Mouse (Mus musculus): ENCODE results near the gene Iba57.
"Not testable (repeated sequence)": the region's sequence is repeated elsewhere in the genome, so short reads cannot be mapped to it uniquely, and the experiment has no call there.

The Iba57 gene

DNA sequence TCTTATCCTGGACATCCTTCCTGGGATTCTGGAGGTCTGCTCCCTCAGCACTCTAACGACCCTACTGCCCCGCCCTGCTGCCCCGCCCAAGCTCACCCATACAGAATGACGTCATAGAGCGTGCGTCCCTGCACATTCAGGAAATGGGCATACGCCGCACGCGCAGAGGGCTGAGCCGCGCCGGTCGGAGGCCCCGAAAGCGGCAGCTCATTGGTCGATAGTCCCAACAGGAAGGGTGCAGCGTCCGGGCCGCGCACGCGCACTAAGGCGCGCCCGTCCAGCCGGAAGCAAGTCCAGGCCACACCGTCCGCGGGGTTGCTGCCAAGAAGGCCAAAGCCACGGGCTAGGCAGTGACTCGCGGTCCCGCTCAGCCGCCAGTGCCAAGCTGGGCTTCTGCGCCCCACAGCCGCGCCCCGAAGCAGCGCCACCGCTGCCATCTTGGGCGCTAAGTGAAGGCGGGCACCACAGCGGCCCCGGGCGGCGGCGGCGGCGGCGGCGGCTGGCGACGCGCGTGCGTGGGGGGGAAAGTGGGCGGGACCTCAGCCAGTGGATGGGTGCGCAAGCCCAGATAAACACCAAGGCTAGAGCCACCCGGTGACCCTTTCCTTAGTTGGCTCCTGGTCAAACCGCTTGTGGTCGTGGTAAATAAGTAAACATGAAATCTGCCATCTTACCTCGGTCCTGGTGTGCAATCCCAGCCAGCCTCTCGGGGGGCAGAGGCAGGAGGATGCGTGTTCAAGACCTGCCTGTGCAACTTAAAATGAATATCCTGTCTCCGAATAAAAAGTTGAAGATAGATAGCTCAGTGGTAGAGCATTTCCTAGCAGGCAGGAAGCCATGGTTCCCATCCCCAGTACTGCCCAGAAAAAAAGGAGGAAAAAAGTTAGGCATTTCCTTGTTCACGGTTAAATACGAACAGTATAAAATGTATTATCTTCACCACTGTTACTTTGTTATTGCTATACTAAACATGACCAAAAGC is at the start of gene Iba57:
Gene Iba57 (minus strand): TSS at position 485 of the 982 bp plus-strand sequence.
- DNase-seq (ENCODE audit: low spot score) = peak; percentile 99

DNA sequence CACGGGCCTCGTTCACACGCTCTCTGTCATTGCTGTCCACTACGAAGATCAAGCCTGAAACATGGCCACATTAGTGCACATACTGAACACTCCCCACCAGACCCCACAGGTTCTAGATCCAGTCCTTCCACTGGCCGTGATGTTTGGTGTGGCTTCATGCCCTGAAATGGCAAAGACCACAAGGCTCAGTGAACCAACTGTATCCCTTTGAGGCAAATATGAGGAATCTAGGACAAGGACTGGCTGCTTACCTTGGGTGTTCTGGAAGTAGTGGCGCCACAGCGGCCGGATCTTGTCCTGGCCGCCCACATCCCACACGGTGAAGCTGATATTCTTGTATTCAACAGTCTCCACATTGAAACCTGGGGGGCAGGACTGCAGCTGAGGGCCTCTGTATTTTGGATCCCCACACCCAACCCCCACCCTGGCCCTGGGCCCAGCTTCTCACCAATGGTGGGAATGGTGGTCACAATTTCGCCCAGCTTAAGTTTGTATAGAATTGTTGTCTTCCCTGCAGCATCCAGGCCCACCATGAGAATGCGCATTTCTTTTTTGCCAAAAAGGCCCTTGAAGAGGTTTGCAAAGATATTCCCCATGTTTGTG is 49.5 kb upstream of the Iba57 start:
- DNase-seq (ENCODE audit: low spot score) = no peak

DNA sequence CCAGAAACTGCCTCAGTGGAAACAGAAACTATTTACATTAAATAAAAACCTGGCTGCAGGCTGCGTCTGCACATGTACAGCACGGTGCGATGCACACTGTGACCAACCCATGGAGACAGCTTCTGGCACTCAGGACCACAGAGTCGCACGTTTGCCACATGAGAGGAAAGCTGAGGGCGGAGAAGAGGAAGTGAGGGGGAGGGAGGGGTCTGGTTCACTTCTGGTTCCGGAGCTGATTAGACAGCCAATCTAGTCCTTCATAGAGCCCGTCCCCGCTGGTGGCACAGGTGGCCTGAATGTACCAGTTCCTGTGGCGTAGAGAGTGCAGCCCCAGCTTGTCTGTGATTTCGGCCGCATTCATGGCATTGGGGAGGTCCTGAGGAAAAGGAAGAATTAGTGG is 48.8 kb upstream of the Iba57 start:
- DNase-seq (ENCODE audit: low spot score) = not testable (repeated sequence)

DNA sequence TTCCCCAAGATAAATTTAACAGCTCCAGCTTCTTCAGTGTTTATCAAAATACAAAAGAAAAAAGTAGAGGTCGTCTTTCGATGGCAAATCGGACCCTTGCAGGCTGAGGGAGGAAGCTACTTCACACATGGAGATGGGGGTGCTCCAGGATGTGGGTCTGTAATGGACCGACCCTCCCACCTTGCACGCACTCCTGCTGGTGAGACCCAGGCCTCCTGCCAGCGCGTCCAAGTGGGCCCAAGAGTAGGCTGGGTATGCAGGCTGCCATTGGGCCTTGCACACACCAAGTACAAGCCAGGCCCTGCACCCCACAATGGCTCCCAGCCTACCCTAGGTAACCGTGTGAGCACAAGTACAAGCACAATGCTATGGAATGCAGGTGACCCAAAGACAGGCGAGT is 48.0 kb upstream of the Iba57 start:
- DNase-seq (ENCODE audit: low spot score) = not testable (repeated sequence)

DNA sequence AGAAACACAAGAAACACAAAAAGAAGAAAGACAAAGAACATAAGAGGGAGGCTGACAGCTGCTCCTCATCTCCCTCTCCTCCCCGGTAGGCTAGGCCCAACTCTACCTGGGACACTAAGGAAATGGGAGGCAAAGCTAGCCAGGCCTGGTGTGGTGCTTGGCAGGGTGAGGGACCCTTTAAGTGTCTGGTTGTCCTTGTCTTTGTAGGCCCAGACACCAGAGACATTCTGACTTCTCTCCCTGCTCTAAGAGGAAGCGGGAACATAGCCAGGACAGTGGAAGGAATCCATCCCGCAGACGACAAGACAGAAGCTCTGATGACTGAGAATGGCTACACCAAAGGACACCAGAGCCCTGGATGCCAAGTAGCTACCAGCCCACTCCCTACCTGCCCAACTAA is 46.5 kb upstream of the Iba57 start:
- no peak for DNase-seq (ENCODE audit: low spot score)

DNA sequence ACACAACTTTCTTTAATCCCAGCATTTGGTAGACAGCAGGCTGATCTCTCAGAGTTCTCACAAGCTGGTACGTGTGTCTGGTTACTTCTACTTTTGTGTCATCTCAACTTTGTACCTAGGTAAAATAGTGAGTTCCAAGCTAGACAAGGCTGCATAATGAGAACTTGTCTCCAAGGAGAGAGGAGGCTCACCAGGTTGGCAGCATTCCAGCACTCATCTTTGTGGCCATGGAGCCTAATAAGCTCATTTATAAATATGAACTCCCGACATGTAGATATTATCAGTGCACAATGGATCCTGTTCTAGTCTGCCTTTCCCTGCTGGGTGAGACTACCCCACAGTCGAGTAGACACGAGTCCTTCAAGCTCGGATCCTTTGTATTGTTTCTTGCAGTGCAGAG is 46.0 kb upstream of the Iba57 start:
- no peak for DNase-seq (ENCODE audit: low spot score)

DNA sequence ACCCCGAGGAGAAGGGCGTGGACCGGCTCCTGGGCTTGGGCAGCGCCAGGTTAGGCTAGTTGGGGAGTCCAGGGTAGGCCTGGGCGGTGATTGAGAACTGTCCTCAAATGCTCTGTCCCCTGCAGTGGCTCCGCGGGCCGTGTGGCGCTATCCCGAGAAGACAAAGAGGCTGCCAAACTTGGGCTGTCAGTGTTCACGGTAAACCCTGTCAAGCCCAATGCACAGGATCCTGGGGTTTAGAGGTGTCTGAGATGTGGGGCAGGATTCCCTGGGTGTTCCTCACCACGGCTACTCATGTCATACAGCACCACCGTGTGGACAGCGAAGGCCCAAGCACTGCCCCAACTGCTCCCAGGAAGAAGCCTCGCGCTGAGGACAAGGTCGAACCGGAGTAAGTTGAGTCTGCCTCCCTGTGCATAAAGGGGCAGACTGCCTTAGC is 45.5 kb upstream of the Iba57 start:
- peak; percentile 77 for DNase-seq (ENCODE audit: low spot score)

DNA sequence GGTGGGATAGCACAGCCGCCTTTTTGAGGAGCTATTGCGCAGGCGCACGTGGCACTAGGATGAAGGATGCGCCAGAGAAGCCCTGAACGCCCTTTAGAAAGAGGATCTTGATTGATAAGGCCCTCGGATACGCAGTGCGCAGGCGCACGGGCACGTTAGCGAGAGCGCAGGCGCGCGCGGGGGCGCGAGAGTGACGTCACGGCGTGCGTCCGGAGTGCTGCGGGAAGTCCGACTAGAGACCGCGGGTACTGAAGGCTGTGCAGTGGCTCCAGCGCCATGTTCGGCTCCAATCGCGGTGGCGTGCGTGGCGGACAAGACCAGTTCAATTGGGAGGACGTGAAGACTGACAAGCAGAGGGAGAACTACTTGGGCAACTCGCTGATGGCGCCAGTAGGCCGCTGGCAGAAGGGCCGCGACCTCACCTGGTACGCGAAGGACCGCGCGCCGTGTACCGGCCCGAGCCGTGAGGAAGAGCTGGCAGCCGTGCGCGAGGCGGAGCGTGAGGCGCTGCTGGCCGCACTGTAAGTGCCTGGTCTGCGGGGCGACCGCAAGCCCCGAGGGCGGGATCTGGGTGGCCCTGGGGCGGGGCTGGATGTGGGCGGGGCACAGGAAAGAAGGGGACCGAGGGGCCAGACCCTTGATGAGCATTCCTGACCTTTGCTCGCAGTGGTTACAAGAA is 44.8 kb upstream of the Iba57 start, which contains the start of gene 2310033P09Rik:
Gene 2310033P09Rik (plus strand): TSS at position 169 of the 679 bp plus-strand sequence.
- peak; percentile 92 for DNase-seq (ENCODE audit: low spot score)

DNA sequence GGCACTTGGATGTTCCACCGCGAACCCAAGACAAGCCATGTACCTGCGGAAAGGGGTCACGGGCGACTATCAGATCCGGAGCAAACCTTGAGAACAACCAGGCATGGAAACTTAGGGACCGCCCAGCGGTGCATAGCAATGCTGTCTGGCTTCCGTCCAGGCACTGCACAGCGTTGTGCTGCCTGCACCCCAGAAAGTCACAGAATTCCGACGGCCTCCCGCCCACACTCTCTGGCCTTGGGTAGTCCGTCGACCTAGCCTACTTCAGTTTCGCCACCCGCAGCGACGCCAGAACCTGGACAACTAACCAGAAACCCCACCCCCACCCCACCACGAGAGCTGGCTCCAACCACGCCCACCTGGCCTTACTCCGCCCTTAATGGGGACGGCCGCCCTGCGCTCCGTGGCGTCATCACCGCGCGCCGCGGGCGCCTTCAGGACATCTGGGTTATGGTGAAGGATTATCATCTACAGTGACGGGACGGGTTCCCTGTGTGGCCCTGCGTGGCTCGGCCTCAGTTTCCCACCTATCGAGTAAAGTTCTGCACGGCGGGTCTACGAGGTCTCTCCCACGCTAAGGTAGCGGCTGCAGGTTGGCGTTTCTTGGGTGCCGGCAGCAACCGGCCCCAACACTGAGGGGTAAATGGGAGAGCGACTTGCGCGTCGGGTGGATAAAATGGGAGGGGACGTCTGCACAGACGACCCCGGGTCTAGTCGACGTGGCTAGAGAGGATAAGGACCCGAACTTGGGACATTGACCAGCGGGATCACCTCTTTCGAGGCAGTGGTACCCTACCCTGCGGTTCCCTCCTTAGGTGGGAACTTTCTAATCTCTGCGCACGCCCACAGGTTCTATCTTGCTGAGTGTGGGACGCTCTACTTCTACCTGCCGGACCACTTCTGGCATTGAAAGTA is 38.8 kb upstream of the Iba57 start, which contains the start of gene Mrpl55:
Gene Mrpl55 (plus strand): TSS at position 406 of the 915 bp plus-strand sequence.
- peak; percentile 96 for DNase-seq (ENCODE audit: low spot score)

DNA sequence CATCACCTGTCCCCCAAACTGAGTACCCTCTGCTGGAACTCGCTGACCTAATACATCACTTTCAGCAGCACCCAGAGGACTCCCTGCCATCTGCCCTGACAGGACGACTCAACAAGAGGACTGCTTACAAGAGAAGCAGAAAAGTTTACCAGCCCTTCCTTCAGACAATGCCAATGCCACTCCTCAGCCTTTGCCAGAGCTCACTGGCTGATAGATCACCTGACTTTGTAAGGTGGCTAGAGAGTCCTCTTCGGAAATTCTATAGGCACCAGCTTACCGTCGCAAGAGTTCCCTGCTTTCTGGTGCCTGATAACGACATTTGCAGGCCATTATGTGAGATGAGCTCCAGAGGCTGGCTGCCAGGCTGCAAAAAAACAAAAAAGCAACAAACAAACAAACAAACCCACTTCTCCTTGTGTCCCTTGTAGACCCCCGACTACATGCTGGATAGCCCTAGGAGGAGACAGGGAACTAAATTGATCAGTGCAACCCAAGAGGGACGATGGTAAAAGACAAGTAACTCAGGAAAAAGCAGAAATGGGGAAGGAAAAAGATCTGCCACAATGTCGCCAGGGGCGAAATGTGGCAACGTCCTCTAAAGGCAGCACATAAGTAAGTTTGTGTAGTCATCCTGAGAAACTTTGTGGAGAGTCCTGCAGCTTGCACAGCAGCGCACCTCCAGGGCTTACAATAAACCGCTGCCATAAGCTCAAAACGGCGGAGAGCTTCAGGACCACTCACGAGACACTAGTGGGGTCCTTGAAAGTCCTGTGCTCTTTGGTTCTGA is 37.9 kb upstream of the Iba57 start:
- DNase-seq (ENCODE audit: low spot score) = no peak

DNA sequence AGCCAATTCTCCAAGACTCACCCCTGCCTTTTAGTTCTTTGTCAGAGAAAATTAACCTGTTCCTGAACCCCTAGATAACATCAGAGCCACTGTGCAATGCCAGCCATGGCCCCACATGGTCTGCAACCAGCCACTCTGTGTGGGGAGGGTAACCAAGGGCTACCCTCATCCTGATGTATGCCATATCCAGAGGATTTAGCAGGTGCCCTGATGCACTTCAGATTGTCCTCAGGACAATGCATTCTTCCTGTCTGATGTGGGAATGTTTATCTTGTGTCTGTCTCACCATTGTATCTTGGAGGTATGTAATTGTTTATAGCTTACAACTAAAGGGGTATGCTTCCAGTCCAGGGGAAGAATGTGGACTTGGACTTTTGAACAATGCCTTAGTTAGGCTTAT is 32.7 kb upstream of the Iba57 start:
- no peak for DNase-seq (ENCODE audit: low spot score)

DNA sequence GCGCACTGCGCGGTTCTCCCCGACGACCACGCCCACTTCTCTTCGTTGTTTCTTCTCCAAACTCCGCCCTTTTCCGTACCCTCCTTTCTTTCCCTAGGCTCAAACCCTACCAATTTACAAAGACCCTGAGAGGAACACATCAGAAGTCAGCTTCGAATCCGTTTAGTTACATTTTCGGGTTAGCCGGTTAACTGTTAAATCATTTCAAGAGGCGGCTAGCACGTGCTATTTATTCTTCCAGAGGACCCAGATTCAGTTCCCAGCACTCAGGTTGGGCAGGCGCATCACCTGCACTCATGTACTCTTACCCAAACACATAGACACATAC is 28.5 kb upstream of the Iba57 start, which contains the start of gene Guk1:
Gene Guk1 (minus strand): TSS at position 154 of the 328 bp plus-strand sequence.
- no peak for DNase-seq (ENCODE audit: low spot score)

DNA sequence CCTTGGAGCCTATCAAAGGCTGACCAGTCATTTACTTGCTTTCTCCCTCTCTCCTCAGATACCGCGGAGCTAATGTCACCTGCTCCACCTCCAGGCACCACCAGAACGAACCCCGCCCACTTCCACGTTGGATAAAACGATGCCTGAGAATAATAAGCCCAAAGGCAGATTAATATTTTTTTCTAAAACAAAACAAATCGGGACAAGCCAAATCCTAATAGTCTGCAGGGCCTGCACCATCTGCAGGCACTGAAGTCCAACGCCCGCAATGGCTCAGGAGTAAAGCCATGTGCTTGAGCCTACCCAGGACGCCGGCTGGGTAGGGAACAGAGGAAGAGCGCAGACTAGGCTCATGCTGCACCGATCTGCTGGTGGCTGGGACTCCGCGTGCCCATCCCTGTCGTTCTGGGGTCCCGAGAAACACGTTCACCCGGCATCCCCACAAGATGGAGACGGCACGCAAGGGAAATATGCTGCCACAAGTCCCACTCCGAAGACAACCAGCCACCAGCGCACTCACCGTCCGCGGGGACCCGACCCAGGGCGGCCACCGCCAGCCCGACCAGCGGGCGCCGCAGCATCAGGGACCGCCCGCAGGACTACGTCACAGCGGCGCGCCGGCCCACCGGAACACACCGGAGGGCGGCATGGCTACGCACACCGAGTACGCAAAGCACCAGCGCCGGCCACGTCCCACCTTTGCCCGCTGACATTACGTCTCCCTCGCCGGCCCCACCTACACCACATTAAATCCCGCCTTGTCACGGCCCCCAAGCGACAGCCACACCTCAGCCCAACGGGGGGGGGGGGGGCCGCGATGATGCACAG is 27.9 kb upstream of the Iba57 start:
- DNase-seq (ENCODE audit: low spot score) = peak; percentile 91

DNA sequence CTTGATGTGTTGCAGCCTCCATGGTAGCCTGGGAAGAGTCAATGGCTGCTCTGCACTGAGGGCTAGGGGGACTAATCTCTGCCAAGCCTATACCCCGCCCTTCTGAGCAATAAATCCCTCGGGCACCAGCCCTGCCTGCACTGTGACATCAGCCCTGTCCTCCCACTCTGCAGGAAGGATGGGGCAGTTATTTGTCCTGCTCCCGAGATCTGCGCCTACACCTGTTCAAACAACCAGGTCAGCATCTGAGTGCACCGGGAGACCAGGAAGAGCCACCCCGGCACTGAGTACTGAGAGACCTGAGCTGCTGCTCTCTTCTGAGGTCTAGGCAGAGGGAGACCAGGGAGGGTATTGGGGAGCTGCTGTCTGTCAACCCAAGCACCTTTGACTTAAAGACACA is 24.2 kb upstream of the Iba57 start:
- DNase-seq (ENCODE audit: low spot score) = no peak

DNA sequence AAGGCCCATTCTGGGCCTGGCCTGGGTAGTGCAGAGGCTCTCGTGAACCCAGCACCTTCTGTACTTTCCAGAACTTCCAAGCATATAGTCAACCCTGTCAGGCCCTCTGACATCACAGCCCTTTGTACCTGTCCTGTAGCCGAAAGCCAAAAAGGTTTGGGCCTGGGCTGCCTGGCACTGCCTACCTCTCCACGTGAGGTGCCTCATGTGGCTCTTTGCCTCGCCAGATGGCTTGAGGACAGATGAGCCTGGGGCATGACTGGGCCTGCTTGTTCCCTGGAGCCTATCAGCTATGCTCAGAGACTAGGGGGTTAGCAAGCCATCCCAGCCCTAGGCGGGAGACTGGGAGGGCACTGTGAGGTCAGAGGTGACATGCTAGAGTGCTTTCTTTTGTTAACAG is 22.0 kb upstream of the Iba57 start:
- no peak for DNase-seq (ENCODE audit: low spot score)

DNA sequence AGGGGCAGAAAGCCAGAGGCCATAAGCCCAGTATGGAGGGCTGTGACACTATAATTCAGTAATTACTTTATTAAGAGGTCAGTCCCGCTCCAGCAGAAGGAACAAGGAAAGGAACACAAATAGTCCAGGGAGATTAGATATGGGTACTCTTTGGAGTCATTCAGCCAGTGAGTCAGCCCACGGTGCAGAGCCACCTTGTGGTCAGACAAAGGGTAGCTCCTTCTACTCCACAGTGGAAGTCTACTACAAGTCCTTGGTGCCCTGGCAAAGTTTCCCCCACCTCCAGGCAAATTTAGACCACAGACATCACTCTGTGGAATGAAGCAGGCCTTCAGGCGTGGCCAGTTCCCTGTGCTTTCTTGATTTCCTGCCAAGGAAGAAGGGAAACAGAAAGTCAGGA is 20.3 kb upstream of the Iba57 start:
- DNase-seq (ENCODE audit: low spot score) = peak; percentile 67

DNA sequence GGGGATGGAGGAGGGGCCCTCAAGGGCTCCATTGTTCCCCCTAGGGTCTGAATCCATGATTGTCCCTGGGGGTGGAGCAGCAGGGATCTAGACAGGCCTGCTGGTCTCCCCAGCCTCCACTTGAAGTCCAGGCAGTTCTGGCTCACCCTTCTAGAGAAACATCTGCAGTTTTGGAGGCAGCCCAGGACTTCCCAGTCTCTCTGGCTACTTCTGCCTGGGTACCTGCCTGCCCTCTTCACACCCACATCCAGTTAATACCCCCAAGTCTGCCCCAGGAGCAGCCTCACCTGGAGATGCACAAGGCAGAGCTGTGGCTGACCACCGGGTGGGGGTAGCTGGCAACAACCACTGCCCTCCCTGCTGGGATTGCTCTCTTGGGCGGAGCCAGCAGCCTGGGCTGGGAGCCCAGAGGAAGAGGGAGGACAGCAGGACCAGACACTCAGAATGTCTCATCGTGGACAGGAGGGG is 19.4 kb upstream of the Iba57 start, which contains the start of gene Gjc2:
Gene Gjc2 (minus strand): TSS at position 350 of the 468 bp plus-strand sequence.
- peak; percentile 75 for DNase-seq (ENCODE audit: low spot score)

DNA sequence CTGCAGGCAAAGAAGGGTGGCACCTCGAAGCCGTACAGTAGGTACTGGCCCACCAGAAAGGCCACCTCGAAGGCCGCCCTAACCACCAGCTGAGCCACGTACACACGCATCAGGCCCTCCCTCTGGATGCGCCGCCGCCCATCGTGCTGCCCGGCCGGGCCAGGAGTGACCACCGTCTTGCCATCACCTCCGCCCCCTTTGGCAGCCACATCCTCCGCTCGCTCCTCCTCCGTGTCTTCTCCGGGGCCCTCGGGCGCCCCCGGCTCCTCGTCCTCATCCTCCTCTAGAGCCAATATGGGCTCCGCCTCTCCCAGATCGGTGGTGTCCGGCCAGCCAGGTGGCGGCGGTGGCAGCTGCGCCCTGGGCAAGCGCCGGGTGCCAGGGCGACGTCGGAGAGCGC is 13.4 kb upstream of the Iba57 start:
- DNase-seq (ENCODE audit: low spot score) = no peak

DNA sequence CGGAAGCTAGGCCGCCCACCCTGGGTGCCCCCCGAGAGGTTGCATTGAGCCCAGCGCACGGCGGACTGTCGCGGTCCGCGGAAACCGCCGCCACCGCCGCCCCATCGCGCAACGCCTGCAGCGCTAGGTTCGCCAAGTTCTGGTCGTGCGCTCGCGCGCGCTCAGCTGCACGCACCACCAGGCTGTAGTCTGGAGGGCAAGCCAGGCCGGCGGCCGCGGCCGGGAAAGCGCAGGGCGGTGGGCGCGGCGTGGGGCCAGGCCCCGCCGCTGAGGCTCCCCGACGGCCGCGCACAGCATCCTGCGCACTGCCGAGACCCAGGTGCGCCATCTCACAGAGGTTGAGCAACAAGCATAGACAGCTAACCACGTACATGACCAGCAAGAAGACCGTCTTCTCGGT is 12.9 kb upstream of the Iba57 start:
- DNase-seq (ENCODE audit: low spot score) = no peak
